Mouse (Mus musculus) brown adipose tissue, adult 24 weeks (tissue): ENCODE data around the gene Lrp1. TPM values are rescaled to one million over a fixed set of nuclear protein-coding genes. Genes with fewer than 3 reads are reported as not detected.

Source experiments
- H3K27ac ChIP-seq: fragments of 200-500 bp; replicated peaks from 2 replicates; pipeline ENCODE4 v1.5.1; 2012; ENCODE audit warnings: low read depth, mild to moderate bottlenecking, low read length
- H3K4me1 ChIP-seq: fragments of 200-500 bp; 2 replicates; pipeline ENCODE4 v1.6.1; 2012; ENCODE audit warnings: low read length, mixed read lengths; ENCODE audit not compliant: control insufficient read depth, insufficient read depth, insufficient read length
- H3K4me3 ChIP-seq: fragments of 200-500 bp; 2 replicates; pipeline ENCODE4 v1.5.1; 2012; ENCODE audit warnings: low read depth, mild to moderate bottlenecking, low read length, moderate library complexity; ENCODE audit not compliant: insufficient read depth
- polyA plus RNA-seq: library from polyadenylated mRNA; stranded (reverse); fragments of >200 nt; gene quantifications from 2 replicates; pipeline ENCODE4 v1.2.4, GENCODE M21; 2012; ENCODE audit not compliant: missing spikeins, insufficient read depth, insufficient read length

Lrp1 gene
- polyA plus RNA-seq, 1 experiment: 43.8 TPM

- H3K4me3 ChIP-seq: no peak overlapping the region
- H3K27ac ChIP-seq: peak overlapping the region; percentile 59
- H3K4me1 ChIP-seq: peaks cover 23% of the 10 kb centered on the region
Measured at GRCm38 (mm10) chr10:127597311-127597901, 23.5 kb downstream of the Lrp1 start.

DNA sequence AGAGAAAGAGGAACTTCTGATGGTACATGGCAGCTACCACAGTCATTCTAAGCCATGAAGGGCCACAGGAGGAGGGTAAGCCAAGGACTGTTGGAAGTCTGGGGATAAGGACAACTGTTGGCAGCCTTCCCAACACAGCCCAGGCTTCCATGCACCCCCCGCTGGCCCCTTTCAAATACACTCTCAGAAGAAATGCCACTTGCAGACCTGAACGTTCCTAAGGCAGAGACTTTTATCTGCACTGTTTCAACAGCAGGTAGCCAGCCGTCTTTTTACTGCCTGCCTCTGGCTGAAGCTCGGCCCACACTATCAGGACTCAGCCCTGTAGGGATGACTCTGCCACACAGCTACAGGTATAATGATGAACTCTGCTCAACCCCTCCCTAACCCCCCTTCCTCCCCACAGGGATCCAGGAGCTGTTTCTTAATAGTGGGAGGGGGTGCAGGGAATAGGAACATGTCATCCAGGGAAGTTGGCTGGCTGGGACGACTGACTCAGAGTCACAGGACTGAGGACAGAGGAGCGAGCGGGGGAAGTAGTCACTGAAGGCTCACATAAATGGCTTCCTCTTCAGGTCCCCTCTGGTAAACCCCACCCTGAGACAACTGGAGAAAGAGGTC lies 24.5 kb downstream of the Lrp1 start:
- H3K4me3 ChIP-seq: no peak overlapping the region
- H3K27ac ChIP-seq: peak overlapping the region; percentile 59
- peaks cover 23% of the 10 kb centered on the region for H3K4me1 ChIP-seq

GRCm38 (mm10) chr10:127594930-127595715 lies 25.8 kb downstream of the Lrp1 start:
- Histone ChIP-seq H3K27ac (peak overlapping the region; percentile 69), H3K4me1 (peaks cover 16% of the 10 kb centered on the region), H3K4me3 (no peak overlapping the region)

- peak overlapping the region; percentile 20; the same call in 1 of the 2 replicates for H3K27ac ChIP-seq
- H3K4me3 ChIP-seq: no peak overlapping the region
- peaks cover 12% of the 10 kb centered on the region for H3K4me1 ChIP-seq
Measured at GRCm38 (mm10) chr10:127594405-127594804, 26.5 kb downstream of the Lrp1 start.

DNA sequence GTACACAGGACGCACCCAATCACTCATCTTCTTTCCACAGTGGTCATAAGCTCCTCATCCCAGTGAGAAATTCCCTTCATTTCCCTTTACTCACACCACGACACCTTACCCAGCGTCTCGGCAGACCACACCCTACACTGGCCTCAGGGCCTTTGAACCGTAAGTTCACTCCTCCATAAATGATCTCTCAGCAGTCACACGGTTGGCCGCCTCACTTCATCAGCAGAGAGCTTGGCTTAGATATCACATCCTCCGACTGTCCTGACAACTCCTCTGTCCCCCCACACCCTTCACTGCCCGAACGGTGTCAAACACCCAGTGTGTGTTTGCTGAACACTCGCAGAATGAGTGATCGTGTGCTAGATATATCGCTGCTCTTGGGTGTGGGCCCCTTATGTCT lies 28.1 kb downstream of the Lrp1 start:
- Histone ChIP-seq H3K4me1 (peaks cover 6% of the 10 kb centered on the region; the same call in 1 of the 2 replicates), H3K4me3 (no peak overlapping the region), H3K27ac (0 out of 2 replicates have a peak overlapping the region, but pooled peaks have one; percentile 1)

DNA sequence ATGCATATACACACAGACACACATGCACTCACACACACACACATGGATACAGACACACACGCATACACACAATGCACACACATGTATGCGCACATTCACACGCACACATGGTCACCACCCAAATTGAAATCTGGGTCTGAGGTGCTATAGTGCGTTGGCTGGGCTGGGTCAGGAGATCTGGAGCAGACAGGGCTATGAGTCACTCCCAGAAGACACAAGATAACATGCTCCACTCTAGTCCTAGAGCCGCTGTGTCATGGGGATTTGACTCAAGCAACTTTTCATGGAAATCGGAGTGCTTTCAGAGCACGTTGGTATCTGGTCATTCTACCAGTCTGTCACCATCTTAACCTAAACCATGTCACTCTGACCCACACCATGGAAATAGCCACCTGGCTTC lies 28.5 kb downstream of the Lrp1 start:
- H3K4me1 ChIP-seq: peaks cover 6% of the 10 kb centered on the region; the same call in 1 of the 2 replicates

DNA sequence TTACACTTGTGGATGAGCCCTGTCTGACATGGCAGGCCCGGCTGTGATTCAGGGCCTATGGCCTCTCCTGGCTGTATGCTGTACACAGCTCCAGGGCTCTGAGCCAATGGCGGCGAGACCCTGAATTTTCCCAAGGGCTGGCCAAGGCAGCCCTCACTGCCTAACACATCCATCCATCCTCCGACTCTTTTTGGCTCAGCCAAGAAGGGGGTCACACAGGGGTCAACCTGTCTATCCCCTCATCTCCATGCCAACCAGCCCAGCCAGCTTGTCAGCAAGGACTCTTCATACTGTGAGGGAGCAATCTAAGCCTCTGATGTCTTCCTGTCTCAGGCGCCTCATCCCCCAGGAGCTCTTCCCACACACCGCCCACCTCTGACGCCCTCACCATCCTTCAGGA lies 29.4 kb downstream of the Lrp1 start:
- Histone ChIP-seq H3K4me1 (peaks cover 6% of the 10 kb centered on the region; the same call in 1 of the 2 replicates), H3K27ac (peak overlapping the region; percentile 22), H3K4me3 (no peak overlapping the region)

More for the DNA sequence above, 28.5 kb downstream of the Lrp1 start:
- H3K27ac ChIP-seq: peak overlapping the region; percentile 22; the same call in 1 of the 2 replicates
- no peak overlapping the region for H3K4me3 ChIP-seq

GRCm38 (mm10) chr10:127590831-127591451 lies 30.0 kb downstream of the Lrp1 start:
- H3K27ac ChIP-seq: peak overlapping the region; percentile 22; the same call in 1 of the 2 replicates
- H3K4me1 ChIP-seq: peaks cover 6% of the 10 kb centered on the region; the same call in 1 of the 2 replicates
- no peak overlapping the region for H3K4me3 ChIP-seq

- Histone ChIP-seq H3K4me1 (peaks cover 5% of the 10 kb centered on the region; the same call in 1 of the 2 replicates), H3K4me3 (no peak overlapping the region), H3K27ac (no peak overlapping the region; the same call in 1 of the 2 replicates)
Measured at GRCm38 (mm10) chr10:127590256-127590655, 30.7 kb downstream of the Lrp1 start.

DNA sequence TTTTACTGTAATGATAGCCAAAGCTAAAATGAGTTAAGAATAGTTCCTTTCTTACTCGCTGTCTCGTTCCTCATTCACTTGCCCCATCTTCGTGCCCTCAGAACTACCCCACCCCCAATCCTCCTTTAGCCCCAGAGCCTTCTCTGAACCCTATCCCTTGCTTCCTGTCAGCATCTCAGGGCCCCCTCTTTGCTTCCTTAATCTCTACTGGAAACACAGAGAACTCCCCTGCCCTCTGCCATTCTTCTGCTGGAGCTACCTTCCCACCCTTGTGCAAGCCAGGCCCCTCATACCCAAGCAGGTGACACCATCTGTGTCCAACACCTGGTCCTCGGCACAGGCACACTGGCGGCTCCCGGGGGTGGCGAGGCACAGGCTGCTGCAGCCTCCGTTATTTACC lies 33.2 kb downstream of the Lrp1 start:
- 0 out of 2 replicates have a peak, but pooled peaks cover 2% of the 10 kb centered on the region for H3K4me1 ChIP-seq
- no peak overlapping the region for H3K4me3 ChIP-seq

GRCm38 (mm10) chr10:127586209-127586608 lies 34.7 kb downstream of the Lrp1 start:
- no peaks in the 10 kb centered on the region for H3K4me1 ChIP-seq
- H3K27ac ChIP-seq: no peak overlapping the region
- H3K4me3 ChIP-seq: no peak overlapping the region

More for the DNA sequence above, 33.2 kb downstream of the Lrp1 start:
- 0 out of 2 replicates have a peak overlapping the region, but pooled peaks have one; percentile 15 for H3K27ac ChIP-seq

GRCm38 (mm10) chr10:127585598-127585997 lies 35.4 kb downstream of the Lrp1 start:
- no peak overlapping the region for H3K27ac ChIP-seq
- H3K4me3 ChIP-seq: no peak overlapping the region
- no peaks in the 10 kb centered on the region for H3K4me1 ChIP-seq

DNA sequence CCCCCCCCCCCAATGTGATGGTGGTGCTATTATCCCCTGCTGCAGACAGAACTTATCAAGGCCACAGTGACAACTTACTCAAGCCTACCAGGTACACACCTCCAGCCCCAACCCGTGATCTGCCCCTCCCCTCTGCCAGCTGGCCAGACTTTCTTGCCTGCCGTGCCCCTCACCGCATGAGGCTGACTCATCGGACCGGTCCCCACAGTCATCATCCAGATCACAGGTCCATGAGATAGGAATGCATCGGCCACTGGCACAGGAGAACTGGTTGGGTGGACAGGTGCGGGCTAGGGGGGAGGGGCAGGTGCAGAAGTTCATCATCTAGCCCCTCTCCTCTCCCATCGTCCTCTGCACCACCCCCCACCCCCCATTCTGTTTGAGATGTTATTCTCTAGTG lies 37.3 kb downstream of the Lrp1 start:
- H3K27ac ChIP-seq: no peak overlapping the region
- no peak overlapping the region for H3K4me3 ChIP-seq
- H3K4me1 ChIP-seq: no peaks in the 10 kb centered on the region

DNA sequence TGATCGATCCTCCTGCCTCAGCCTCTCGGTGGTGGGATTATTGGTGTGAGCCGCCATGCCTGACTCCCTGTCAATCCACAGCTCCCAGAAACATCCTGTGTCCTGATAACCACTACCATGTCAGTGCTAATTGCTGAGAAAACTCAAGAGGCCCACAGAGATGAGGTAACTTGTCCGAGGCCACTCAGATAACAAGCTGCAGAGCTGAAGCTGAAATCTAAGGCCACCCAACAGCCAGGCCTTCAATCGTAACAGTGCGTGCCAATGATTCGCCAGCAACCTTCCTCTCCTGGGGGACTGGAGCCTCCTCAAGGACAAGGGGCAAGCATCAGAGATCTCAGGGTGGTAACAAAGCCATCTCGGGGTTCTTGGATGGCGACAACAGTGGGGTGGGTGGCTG lies 39.7 kb downstream of the Lrp1 start:
- Histone ChIP-seq H3K27ac (no peak overlapping the region), H3K4me3 (no peak overlapping the region), H3K4me1 (no peaks in the 10 kb centered on the region)

- no peak overlapping the region for H3K4me3 ChIP-seq
- no peaks in the 10 kb centered on the region for H3K4me1 ChIP-seq
- no peak overlapping the region for H3K27ac ChIP-seq
Measured at GRCm38 (mm10) chr10:127577982-127578381, 43.0 kb downstream of the Lrp1 start.
